Mouse (Mus musculus) intestine, postnatal 0 days (tissue): ENCODE results near the gene Wdr91. TPM values are rescaled to one million over a fixed set of nuclear protein-coding genes. Genes with fewer than 3 reads are reported as not detected.

Experiments used
- ATAC-seq: fragments of 200-750 bp; cut with Nextera tagmentation; 2 replicates; pipeline ENCODE4 v1.8.0; 2017; ENCODE audit warnings: mild to moderate bottlenecking, moderate TSS enrichment, moderate library complexity
- H3K27ac ChIP-seq: fragments of 300-500 bp; sonication (generic); 2 replicates; pipeline ENCODE4 v1.5.1; 2014; ENCODE audit warnings: mild to moderate bottlenecking, low read depth, low read length, moderate library complexity
- H3K27me3 ChIP-seq: fragments of 300-500 bp; sonication (generic); replicated peaks from 2 replicates; pipeline ENCODE4 v1.6.1; 2014; ENCODE audit warnings: low read length, mixed read lengths; ENCODE audit not compliant: control insufficient read depth, insufficient read depth
- H3K36me3 ChIP-seq: fragments of 300-500 bp; sonication (generic); 2 replicates; pipeline ENCODE4 v1.6.1; 2014; ENCODE audit warnings: mild to moderate bottlenecking, moderate library complexity; ENCODE audit not compliant: control insufficient read depth, insufficient read depth
- H3K4me1 ChIP-seq: fragments of 300-500 bp; sonication (generic); replicated peaks from 2 replicates; pipeline ENCODE4 v1.6.1; 2014; ENCODE audit warnings: antibody characterized with exemption, low read length, mixed read lengths; ENCODE audit not compliant: control insufficient read depth, insufficient read depth
- H3K4me2 ChIP-seq: fragments of 300-500 bp; sonication (generic); replicated peaks from 2 replicates; pipeline ENCODE4 v1.6.1; 2014; ENCODE audit warnings: low read depth, mild to moderate bottlenecking, moderate library complexity
- H3K4me3 ChIP-seq: fragments of 300-500 bp; sonication (generic); 2 replicates; pipeline ENCODE4 v1.5.1; 2014; ENCODE audit warnings: low read depth, low read length
- H3K9ac ChIP-seq: fragments of 300-500 bp; sonication (generic); 2 replicates; pipeline ENCODE4 v1.6.1; 2014; ENCODE audit warnings: mild to moderate bottlenecking, low read depth, low read length
- H3K9me3 ChIP-seq: fragments of 300-500 bp; sonication (generic); 2 replicates; pipeline ENCODE4 v1.6.1; 2016; ENCODE audit warnings: mixed run types; ENCODE audit not compliant: control insufficient read depth
- CTCF ChIP-seq: sonication (generic); IDR thresholded peaks from 2 replicates; pipeline ENCODE4 v1.5.1; 2016; ENCODE audit warnings: low read depth, mild to moderate bottlenecking, control low read depth, antibody characterized with exemption, moderate library complexity
- WGBS: fragments of 180-500 bp; shearing (Covaris S2); extraction: QIAGEN DNeasy Blood & Tissue Kit; methylation state at CpG from one replicate; pipeline ENCODE4 v1.1.7; 2014; 5-methylcytosine and 5-hydroxymethylcytosine counted together
- polyA plus RNA-seq: library from polyadenylated mRNA; unstranded; fragments of >200 nt; fragmentation: Nextera tagmentation; extraction: Ambion mirVana; gene quantifications from 2 replicates; pipeline ENCODE4 v1.2.1, GENCODE M21; 2015

Wdr91 gene
- polyA plus RNA-seq, 1 experiment from 2014 or later, result 5.7 TPM

- ATAC-seq, result no peak
- TF ChIP-seq CTCF, result no peak
- WGBS, result 91% methylated on average over 8 of the region's 8 CpGs
Measured at GRCm38 (mm10) chr6:34939451-34939850, 28.8 kb upstream of the Wdr91 start.

GRCm38 (mm10) chr6:34938929-34939325 lies 28.3 kb upstream of the Wdr91 start:
- Histone ChIP-seq H3K9me3 (no peaks in the 10 kb centered on the region), H3K4me3 (no peak overlapping the region), H3K36me3 (no peaks in the 10 kb centered on the region), H3K4me2 (no peak overlapping the region), H3K27ac (no peak overlapping the region), H3K27me3 (no peaks in the 10 kb centered on the region), H3K9ac (no peak overlapping the region), H3K4me1 (peaks cover 3% of the 10 kb centered on the region; the same call in 1 of the 2 replicates)
- 26% methylated on average over 4 of the region's 4 CpGs for WGBS
- TF ChIP-seq CTCF, result no peak
- no peak for ATAC-seq

More at GRCm38 (mm10) chr6:34939451-34939850, 28.8 kb upstream of the Wdr91 start:
- peaks cover 3% of the 10 kb centered on the region; the same call in 1 of the 2 replicates for H3K4me1 ChIP-seq
- H3K9ac ChIP-seq, result no peak overlapping the region
- H3K27ac ChIP-seq, result no peak overlapping the region
- no peaks in the 10 kb centered on the region for H3K27me3 ChIP-seq
- H3K9me3 ChIP-seq, result no peaks in the 10 kb centered on the region
- no peaks in the 10 kb centered on the region for H3K36me3 ChIP-seq
- H3K4me2 ChIP-seq, result no peak overlapping the region
- H3K4me3 ChIP-seq, result no peak overlapping the region

- Histone ChIP-seq H3K4me2 (no peak overlapping the region), H3K36me3 (no peaks in the 10 kb centered on the region), H3K4me3 (no peak overlapping the region), H3K4me1 (peaks cover 3% of the 10 kb centered on the region; the same call in 1 of the 2 replicates), H3K9me3 (no peaks in the 10 kb centered on the region), H3K27me3 (no peaks in the 10 kb centered on the region), H3K27ac (no peak overlapping the region), H3K9ac (no peak overlapping the region)
- TF ChIP-seq CTCF, result no peak
- ATAC-seq, result no peak
- 42% methylated on average over 7 of the region's 7 CpGs for WGBS
Measured at GRCm38 (mm10) chr6:34938280-34938928, 27.7 kb upstream of the Wdr91 start.

GRCm38 (mm10) chr6:34936743-34937142 lies 26.1 kb upstream of the Wdr91 start:
- Histone ChIP-seq H3K4me2 (no peak overlapping the region), H3K9ac (no peak overlapping the region), H3K36me3 (no peaks in the 10 kb centered on the region), H3K9me3 (no peaks in the 10 kb centered on the region), H3K27me3 (no peaks in the 10 kb centered on the region), H3K4me3 (no peak overlapping the region), H3K27ac (no peak overlapping the region), H3K4me1 (peaks cover 3% of the 10 kb centered on the region; the same call in 1 of the 2 replicates)
- peak; percentile 23 for TF ChIP-seq CTCF
- 75% methylated on average over 5 of the region's 5 CpGs for WGBS
- no peak for ATAC-seq

- no peak overlapping the region for H3K4me2 ChIP-seq
- H3K9ac ChIP-seq, result no peak overlapping the region
- H3K4me1 ChIP-seq, result no peaks in the 10 kb centered on the region
- no peak for TF ChIP-seq CTCF
- ATAC-seq, result no peak
- H3K27ac ChIP-seq, result no peak overlapping the region
- whole genome bisulfite sequencing, result 94% methylated on average over 1 of the region's 1 CpGs
- no peak overlapping the region for H3K4me3 ChIP-seq
- no peaks in the 10 kb centered on the region for H3K36me3 ChIP-seq
- no peaks in the 10 kb centered on the region for H3K9me3 ChIP-seq
- no peaks in the 10 kb centered on the region for H3K27me3 ChIP-seq
Measured at GRCm38 (mm10) chr6:34932633-34933032, 22.0 kb upstream of the Wdr91 start.

GRCm38 (mm10) chr6:34927594-34927993 lies 16.9 kb upstream of the Wdr91 start:
- 95% methylated on average over 8 of the region's 8 CpGs for WGBS
- ATAC-seq, result 0 out of 2 replicates have a peak, but pooled peaks have one; percentile 25
- Histone ChIP-seq H3K4me3 (no peak overlapping the region), H3K4me2 (no peak overlapping the region), H3K27me3 (no peaks in the 10 kb centered on the region), H3K4me1 (no peaks in the 10 kb centered on the region), H3K9me3 (no peaks in the 10 kb centered on the region), H3K36me3 (no peaks in the 10 kb centered on the region), H3K27ac (no peak overlapping the region), H3K9ac (no peak overlapping the region)
- TF ChIP-seq CTCF, result no peak
